Mouse (Mus musculus): ENCODE data around the gene Rfx4.
A peak's percentile ranks its signal among the peaks of the same experiment; 100 is the strongest.

Gene Rfx4

DNA sequence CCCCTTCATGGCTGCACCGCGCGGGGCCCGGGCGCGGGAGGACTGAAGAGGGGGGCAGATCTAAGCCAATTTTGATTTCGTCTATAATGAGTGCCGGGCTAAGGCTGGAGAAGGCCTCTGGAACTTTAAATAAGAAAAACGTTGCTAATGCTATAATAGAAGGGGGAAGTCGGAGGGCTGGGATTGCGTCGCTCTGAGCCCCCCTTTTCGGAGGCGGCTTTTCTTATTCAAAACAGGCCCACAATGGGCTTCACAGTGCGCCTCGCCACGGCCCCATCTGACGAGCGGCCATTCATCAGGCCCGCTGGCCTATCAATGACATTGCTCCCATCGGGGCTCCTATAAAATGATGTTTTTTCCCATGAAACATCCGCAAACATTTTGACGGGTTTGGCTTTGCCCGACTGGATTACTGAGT lies at the start of gene Rfx4:
Rfx4 (plus strand) TSS at position 277 of the 418 bp plus-strand sequence.
- DNase-seq (ENCODE audit: low spot score) = peak; percentile 64

- no peak for DNase-seq (ENCODE audit: low spot score)
Measured at GRCm38 (mm10) chr10:84706543-84706942, 49.3 kb upstream of the Rfx4 start.

DNA sequence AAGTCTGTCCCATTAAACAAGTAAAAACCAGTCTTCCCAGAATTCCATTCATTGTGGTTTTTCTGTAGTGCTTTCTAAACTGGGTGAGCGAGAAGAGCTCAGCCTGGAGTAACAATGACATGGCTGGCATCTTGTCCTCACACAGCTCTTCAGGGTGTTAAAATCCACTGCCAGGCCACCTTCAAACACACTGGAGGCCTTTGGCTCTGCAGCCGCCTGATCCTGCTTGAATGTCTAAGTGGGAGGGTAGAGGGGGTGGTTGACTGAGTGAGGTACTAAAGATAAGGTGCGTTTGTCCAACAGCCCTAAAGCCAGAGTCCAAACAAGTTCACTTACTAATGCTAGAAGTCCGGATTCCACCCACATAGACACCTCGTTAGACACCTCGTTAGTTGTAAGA lies 48.6 kb upstream of the Rfx4 start:
- DNase-seq (ENCODE audit: low spot score) = no peak

DNA sequence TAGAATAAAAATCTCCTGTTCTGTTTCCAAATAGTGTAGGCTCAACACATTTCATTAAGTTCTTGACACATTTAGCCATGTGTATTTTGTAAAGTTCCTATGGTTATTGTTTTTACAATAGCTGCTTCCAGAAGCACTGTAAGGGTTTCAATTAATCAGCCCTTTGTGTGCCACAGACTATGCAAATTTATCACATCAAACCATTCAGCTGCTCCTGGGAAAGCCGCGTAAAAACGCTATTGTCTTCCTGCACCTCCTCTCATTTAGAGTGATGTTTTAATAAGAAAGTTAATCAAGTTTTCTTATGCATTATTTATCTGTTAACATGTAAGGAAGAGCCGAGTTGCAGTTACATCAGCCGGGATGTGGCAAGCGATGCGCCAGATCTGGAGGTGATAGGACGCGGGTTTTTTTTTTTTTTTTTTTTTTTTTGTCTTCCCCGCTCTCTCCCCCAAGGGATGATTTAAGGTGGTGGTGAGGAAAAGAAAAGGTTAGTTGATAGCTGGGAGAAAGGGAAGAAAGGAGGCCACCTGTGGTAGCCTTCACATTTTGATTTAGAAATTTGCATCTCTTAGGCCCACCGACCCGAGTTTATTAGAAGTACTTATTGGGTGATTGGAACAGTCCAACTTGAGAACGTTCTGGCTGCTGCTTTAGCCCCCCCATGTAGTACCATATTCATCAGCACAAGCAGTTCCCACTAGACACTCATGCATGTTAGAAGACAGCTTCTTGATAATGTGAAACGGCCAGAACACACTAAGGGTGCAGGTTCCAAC lies 47.9 kb upstream of the Rfx4 start:
- DNase-seq (ENCODE audit: low spot score) = no peak

GRCm38 (mm10) chr10:84710192-84710591 lies 45.7 kb upstream of the Rfx4 start:
- peak; percentile 37 for DNase-seq (ENCODE audit: low spot score)

DNA sequence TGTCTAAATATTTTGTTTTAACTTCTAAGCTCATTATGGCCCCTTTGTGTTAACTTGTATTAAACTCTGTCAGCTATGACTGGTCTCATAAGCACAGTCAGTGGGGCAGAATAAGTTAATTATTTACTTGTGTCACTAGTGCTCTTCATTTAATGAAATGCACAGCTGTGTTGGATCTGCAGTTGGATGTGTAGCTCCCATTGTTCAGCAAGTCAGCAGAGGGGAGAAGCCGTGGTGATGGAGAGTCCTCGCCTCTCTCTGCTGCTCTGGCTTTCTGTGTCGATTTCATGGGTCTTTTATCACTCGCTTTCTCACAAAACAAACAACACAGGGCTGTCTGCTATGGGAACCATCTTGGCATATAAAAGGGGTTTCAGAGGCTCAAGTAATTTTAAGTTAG lies 45.0 kb upstream of the Rfx4 start:
- peak; percentile 78 for DNase-seq (ENCODE audit: low spot score)

GRCm38 (mm10) chr10:84711479-84711878 lies 44.4 kb upstream of the Rfx4 start:
- DNase-seq (ENCODE audit: low spot score) = peak; percentile 17

- DNase-seq (ENCODE audit: low spot score) = no peak
Measured at GRCm38 (mm10) chr10:84711940-84712339, 43.9 kb upstream of the Rfx4 start.

DNA sequence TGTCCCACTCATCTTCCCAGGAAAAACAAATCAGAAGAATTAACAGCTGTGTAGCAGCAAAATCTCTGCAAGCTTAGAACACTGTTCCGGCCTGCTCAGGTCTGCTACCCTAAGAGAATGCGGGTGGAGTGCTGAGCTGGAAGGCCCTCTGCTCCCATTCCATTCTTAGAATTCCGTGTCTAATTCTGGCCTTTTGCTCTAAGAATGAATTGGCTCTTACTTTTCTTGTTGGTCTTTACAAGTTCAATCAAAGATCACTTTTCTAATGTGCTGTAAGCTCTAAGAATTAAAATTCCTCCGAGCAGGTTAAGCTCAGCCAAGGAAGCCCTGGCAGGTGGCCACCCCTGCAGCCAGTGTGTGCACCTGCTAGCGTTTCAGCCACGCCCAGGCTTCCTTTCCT lies 43.3 kb upstream of the Rfx4 start:
- DNase-seq (ENCODE audit: low spot score) = no peak

DNA sequence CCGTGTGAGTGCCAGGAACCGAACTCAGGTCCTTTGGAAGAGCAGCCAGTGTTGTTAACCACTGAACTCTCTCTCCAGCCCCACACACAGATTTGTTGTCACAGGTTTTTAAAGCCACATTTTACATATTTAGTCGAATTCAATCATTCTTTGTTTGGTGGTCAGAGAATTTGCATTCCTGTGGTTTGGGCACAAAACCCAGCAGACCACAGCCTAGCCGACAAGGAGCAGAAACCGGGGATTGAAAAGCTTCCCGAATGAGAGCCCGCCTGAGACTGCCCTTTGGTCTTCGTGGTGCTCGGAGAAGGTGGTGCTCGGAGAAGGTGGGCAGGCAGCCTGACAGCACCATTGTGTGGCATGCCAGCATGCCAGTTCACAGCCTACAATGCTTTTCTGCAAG lies 42.8 kb upstream of the Rfx4 start:
- no peak for DNase-seq (ENCODE audit: low spot score)

DNA sequence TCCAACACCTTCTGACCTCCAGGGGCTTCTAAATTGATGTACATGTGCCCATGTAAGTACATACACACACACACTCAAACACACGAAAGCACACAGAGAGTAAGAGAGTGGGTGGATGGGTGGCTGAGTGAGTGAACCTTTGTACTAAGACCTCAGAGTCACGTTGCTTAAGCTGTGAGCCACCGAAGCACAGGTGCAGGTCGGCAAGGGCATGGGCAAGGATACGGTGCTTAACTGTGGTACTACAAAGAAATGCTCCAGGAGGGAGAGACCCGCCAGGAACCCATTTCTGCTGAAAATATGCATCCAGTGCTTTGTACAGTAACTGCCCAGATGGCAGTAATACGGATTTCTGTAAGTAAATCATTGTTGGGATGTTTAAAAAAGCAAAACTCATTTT lies 40.2 kb upstream of the Rfx4 start:
- DNase-seq (ENCODE audit: low spot score) = no peak

GRCm38 (mm10) chr10:84716581-84716980 lies 39.3 kb upstream of the Rfx4 start:
- no peak for DNase-seq (ENCODE audit: low spot score)

DNA sequence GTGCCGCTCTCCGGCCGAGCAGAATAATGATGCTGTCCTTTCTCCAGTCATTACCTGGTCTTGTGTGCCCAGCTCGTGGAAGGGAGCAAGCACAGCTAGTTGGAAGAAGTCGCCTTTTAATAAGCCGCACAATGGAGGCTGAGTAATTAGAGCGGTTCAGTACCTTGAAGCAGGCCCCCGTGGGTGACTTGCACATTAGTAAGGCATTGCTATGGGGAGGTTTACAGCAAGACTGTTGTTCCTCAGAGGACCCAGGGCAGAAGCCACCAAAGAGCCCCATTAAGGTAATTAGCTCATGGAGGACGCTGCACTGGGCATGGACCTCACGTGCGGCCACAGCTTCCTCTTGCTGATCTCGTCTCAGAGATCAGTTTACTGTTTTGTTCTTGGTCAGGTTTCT lies 33.2 kb upstream of the Rfx4 start:
- DNase-seq (ENCODE audit: low spot score) = peak; percentile 55

- no peak for DNase-seq (ENCODE audit: low spot score)
Measured at GRCm38 (mm10) chr10:84727005-84727404, 28.9 kb upstream of the Rfx4 start.

DNA sequence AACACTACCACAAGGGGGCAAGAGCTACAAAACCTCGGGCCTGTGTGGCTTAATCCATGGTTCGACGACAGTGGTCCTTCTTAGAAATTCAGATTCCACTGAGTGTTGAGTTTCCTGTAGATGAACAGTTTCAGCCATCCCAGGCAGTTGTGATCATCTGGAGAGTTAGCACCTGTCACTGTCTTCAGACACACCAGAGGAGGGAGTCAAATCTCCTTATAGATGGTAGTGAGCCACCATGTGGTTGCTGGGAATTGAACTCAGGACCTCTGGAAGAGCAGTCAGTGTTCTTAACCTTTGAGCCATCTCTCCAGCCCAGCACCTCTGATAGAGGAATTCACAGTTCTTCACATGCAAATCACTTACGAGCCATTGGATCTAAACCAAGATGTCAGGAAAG lies 28.1 kb upstream of the Rfx4 start:
- no peak for DNase-seq (ENCODE audit: low spot score)

- no peak for DNase-seq (ENCODE audit: low spot score)
Measured at GRCm38 (mm10) chr10:84730078-84730477, 25.8 kb upstream of the Rfx4 start.

DNA sequence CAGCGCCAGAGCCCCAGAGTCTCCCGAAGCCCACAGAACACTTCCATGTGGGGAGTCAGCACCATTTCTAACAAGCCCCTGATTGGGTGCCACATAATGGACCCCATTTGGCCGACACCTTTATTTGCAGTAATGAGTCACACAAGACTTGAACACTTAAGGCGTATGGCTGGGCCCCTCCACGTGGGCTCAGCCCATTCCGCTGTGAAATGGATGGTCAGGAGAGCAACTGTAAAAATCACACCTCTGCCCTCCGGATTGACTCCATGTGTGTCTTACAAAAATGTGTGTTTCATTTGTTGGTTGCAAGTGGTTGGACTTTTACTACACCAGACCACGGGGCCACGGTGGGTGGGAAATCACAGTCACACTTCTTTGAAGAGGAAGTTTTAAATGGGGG lies 24.9 kb upstream of the Rfx4 start:
- no peak for DNase-seq (ENCODE audit: low spot score)

- DNase-seq (ENCODE audit: low spot score) = no peak
Measured at GRCm38 (mm10) chr10:84733511-84733910, 22.4 kb upstream of the Rfx4 start.

DNA sequence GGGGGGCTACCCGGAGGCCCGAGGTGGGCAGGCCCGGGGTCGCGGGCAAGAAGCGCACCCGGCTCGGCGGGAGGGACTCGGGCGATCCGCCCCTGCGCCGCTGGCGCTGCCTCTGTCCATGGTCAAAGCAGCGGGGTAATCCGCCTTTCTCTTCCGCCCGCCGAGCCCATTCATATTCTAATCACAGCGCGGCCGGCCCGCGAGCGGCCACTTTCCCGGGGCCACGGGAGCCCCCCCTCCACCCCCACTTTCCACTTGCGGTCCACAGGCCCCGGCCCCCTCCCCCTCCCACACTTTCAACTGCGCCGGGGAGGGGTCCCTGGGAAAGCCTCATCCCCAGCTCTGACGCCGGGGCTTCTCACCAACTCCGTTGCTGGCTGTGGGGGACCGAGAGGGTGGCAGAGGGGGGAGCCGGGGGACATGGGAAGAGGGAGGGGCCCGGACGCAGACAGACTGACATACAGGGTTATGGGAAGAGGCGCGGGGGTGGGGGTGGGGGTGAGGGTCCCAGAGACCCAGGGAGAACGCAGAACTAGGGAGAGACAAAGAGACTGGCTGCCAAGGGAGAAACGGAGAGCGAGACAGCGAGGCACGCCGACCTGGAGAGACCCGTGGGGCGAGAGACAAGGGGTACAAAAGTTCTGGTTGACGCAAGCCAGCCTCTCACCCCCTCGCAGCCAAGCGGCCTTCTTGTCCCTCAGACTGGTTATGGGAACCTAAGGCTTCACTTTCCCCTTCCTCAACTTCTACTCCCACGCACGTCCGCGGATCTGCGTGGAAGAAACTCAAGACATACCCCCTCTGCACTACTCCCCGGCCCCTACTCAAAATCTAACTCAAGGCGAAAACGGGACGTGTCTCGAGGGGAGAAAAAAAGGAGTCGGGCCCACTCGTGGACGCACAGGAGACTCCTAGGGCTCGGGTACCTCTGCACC lies 744 bp upstream of the Rfx4 start:
- peak; percentile 75 for DNase-seq (ENCODE audit: low spot score)

DNA sequence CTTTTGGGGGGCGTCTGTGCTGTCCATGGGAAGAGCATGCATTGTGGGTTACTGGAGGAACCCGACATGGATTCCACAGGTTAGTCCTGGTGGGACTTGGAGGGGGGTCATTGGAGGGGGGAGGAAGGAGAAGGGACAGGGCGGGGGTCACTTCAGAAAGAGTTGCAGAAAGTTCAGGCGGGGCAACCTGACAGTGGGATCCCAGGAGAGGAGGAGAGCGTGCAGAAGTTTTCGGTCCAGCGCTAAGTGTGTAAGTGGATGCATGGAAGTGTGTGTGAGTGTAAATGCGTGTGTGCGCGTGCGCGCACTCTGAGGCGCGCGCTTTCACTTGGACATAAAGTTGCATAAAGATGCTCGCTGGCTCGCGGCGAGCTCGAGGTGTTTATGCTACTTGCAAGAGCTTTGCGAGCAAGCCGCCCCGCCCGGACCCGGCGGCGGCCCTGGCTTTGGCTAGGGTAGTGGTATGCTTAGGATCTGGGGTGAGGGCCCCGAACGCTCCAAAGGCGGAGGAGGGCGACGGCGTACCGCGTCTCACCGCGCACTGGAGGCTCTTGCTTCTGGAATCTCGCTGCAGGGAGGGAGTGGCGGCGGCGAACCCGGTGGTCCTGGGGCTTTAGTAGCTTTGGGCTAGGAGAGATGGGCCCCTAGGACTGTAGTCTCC lies 703 bp downstream of the Rfx4 start:
- DNase-seq (ENCODE audit: low spot score) = peak; percentile 49

- peak; percentile 24 for DNase-seq (ENCODE audit: low spot score)
Measured at GRCm38 (mm10) chr10:84757426-84758199, 1.8 kb downstream of the Rfx4 start.

DNA sequence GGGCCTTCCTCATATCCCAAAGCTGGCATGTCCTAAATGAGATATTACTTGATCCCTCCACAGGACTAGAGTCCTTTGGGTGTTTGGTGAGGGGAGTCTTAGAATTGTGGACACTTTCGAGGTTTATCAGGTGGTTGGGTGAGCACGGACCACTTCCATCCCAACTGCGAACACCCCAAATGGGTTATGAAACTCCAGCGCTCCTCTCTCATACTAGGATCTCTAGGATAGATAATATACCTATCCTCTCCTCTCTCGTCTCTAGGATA lies 2.3 kb downstream of the Rfx4 start:
- no peak for DNase-seq (ENCODE audit: low spot score)

All from retina, embryonic 14.5 days (tissue).